Mouse (Mus musculus): Measurements from ENCODE around the gene Tshr. TPM values are rescaled to one million over a fixed set of nuclear protein-coding genes. Genes with fewer than 3 reads are reported as not detected.

The Tshr gene
- polyA plus RNA-seq, 1 experiment from 2014 or later = 0.98 TPM

GRCm38 (mm10) chr12:91588176-91588669 is 203.9 kb downstream of the Tshr start:
- Histone ChIP-seq H3K4me2 (ENCODE audit: low read length) (peak overlapping the region; percentile 68), H3K4me3 (ENCODE audit: low read depth, low read length) (peak overlapping the region; percentile 91), H3K36me3 (ENCODE audit: control insufficient read depth, insufficient read depth, low read length) (peaks cover 21% of the 10 kb centered on the region), H3K9me3 (replicated peaks; ENCODE audit: control insufficient read depth, low read length) (no peaks in the 10 kb centered on the region), H3K27me3 (replicated peaks; ENCODE audit: control insufficient read depth, insufficient read depth, low read length) (no peaks in the 10 kb centered on the region), H3K9ac (ENCODE audit: low read length) (peak overlapping the region; percentile 100), H3K27ac (ENCODE audit: low read depth, low read length) (peak overlapping the region; percentile 100), H3K4me1 (ENCODE audit: control insufficient read depth, insufficient read depth, low read length) (peaks cover 24% of the 10 kb centered on the region)
- ATAC-seq (peak; percentile 89), DNase-seq (ENCODE audit: low spot score) (peak; percentile 99)
- WGBS = under 1% methylated on average over 32 of the region's 32 CpGs

GRCm38 (mm10) chr12:91588670-91589541 is 204.5 kb downstream of the Tshr start:
- ATAC-seq (0 out of 2 replicates have a peak, but pooled peaks have one; percentile 0), DNase-seq (ENCODE audit: low spot score) (peak; percentile 71)
- Histone ChIP-seq H3K9me3 (replicated peaks; ENCODE audit: control insufficient read depth, low read length) (no peaks in the 10 kb centered on the region), H3K4me3 (ENCODE audit: low read depth, low read length) (peak overlapping the region; percentile 91), H3K4me1 (ENCODE audit: control insufficient read depth, insufficient read depth, low read length) (peaks cover 19% of the 10 kb centered on the region), H3K9ac (ENCODE audit: low read length) (peak overlapping the region; percentile 100), H3K27ac (ENCODE audit: low read depth, low read length) (peak overlapping the region; percentile 100), H3K36me3 (ENCODE audit: control insufficient read depth, insufficient read depth, low read length) (peaks cover 19% of the 10 kb centered on the region), H3K27me3 (replicated peaks; ENCODE audit: control insufficient read depth, insufficient read depth, low read length) (no peaks in the 10 kb centered on the region), H3K4me2 (ENCODE audit: low read length) (peak overlapping the region; percentile 68)
- 1% methylated on average over 64 of the region's 83 CpGs for WGBS

GRCm38 (mm10) chr12:91589542-91589846 is 205.1 kb downstream of the Tshr start:
- 0% methylated on average over 11 of the region's 11 CpGs for WGBS
- no peak for ATAC-seq

GRCm38 (mm10) chr12:91589847-91590690 is 205.7 kb downstream of the Tshr start, which contains the start of gene Gtf2a1:
Gtf2a1 (minus strand) TSS chr12:91590487.
- WGBS = under 1% methylated on average over 48 of the region's 99 CpGs
- H3K4me1 ChIP-seq (ENCODE audit: control insufficient read depth, insufficient read depth, low read length) = peaks cover 14% of the 10 kb centered on the region
- no peaks in the 10 kb centered on the region for H3K9me3 ChIP-seq (replicated peaks; ENCODE audit: control insufficient read depth, low read length)
- H3K4me2 ChIP-seq (ENCODE audit: low read length) = peak within 1 kb of the TSS; percentile 68
- H3K36me3 ChIP-seq (ENCODE audit: control insufficient read depth, insufficient read depth, low read length) = peaks cover 7% of the 10 kb centered on the region
- H3K4me3 ChIP-seq (ENCODE audit: low read depth, low read length) = peak within 1 kb of the TSS; percentile 91
- H3K27me3 ChIP-seq (replicated peaks; ENCODE audit: control insufficient read depth, insufficient read depth, low read length) = no peaks in the 10 kb centered on the region
- peak within 1 kb of the TSS; percentile 100 for H3K27ac ChIP-seq (ENCODE audit: low read depth, low read length)
- ATAC-seq (peak; percentile 86), DNase-seq (ENCODE audit: low spot score) (peak; percentile 98)
- H3K9ac ChIP-seq (ENCODE audit: low read length) = peak within 1 kb of the TSS; percentile 100

More at GRCm38 (mm10) chr12:91589542-91589846, 205.1 kb downstream of the Tshr start:
- Histone ChIP-seq H3K27me3 (replicated peaks; ENCODE audit: control insufficient read depth, insufficient read depth, low read length) (no peaks in the 10 kb centered on the region), H3K36me3 (ENCODE audit: control insufficient read depth, insufficient read depth, low read length) (peaks cover 13% of the 10 kb centered on the region), H3K4me1 (ENCODE audit: control insufficient read depth, insufficient read depth, low read length) (peaks cover 14% of the 10 kb centered on the region), H3K27ac (ENCODE audit: low read depth, low read length) (peak overlapping the region; percentile 100), H3K9me3 (replicated peaks; ENCODE audit: control insufficient read depth, low read length) (no peaks in the 10 kb centered on the region), H3K4me2 (ENCODE audit: low read length) (peak overlapping the region; percentile 68), H3K9ac (ENCODE audit: low read length) (peak overlapping the region; percentile 100), H3K4me3 (ENCODE audit: low read depth, low read length) (peak overlapping the region; percentile 91)
- DNase-seq (ENCODE audit: low spot score) = no peak

- Histone ChIP-seq H3K9ac (ENCODE audit: low read length) (peak overlapping the region; percentile 100), H3K36me3 (ENCODE audit: control insufficient read depth, insufficient read depth, low read length) (peaks cover 3% of the 10 kb centered on the region; the same call in 1 of the 2 replicates), H3K4me2 (ENCODE audit: low read length) (peak overlapping the region; percentile 62), H3K4me1 (ENCODE audit: control insufficient read depth, insufficient read depth, low read length) (peaks cover 14% of the 10 kb centered on the region), H3K27me3 (replicated peaks; ENCODE audit: control insufficient read depth, insufficient read depth, low read length) (no peaks in the 10 kb centered on the region), H3K27ac (ENCODE audit: low read depth, low read length) (peak overlapping the region; percentile 97), H3K9me3 (replicated peaks; ENCODE audit: control insufficient read depth, low read length) (no peaks in the 10 kb centered on the region), H3K4me3 (ENCODE audit: low read depth, low read length) (peak overlapping the region; percentile 91)
- DNase-seq (ENCODE audit: low spot score) (no peak), ATAC-seq (no peak)
- WGBS = 26% methylated on average over 6 of the region's 6 CpGs
Measured at GRCm38 (mm10) chr12:91590716-91591115, 206.4 kb downstream of the Tshr start.

- Histone ChIP-seq H3K9ac (ENCODE audit: low read length) (peak overlapping the region; percentile 100; the same call in 1 of the 2 replicates), H3K27ac (ENCODE audit: low read depth, low read length) (no peak overlapping the region), H3K4me3 (ENCODE audit: low read depth, low read length) (no peak overlapping the region), H3K36me3 (ENCODE audit: control insufficient read depth, insufficient read depth, low read length) (no peaks in the 10 kb centered on the region), H3K4me1 (ENCODE audit: control insufficient read depth, insufficient read depth, low read length) (peaks cover 14% of the 10 kb centered on the region), H3K4me2 (ENCODE audit: low read length) (peak overlapping the region; percentile 62), H3K27me3 (replicated peaks; ENCODE audit: control insufficient read depth, insufficient read depth, low read length) (no peaks in the 10 kb centered on the region), H3K9me3 (replicated peaks; ENCODE audit: control insufficient read depth, low read length) (no peaks in the 10 kb centered on the region)
- ATAC-seq = no peak
- WGBS = 67% methylated on average over 1 of the region's 1 CpGs
- no peak for DNase-seq (ENCODE audit: low spot score)
Measured at GRCm38 (mm10) chr12:91591191-91591590, 206.8 kb downstream of the Tshr start.

GRCm38 (mm10) chr12:91592128-91592527 is 207.8 kb downstream of the Tshr start:
- Histone ChIP-seq H3K9me3 (replicated peaks; ENCODE audit: control insufficient read depth, low read length) (no peaks in the 10 kb centered on the region), H3K36me3 (ENCODE audit: control insufficient read depth, insufficient read depth, low read length) (no peaks in the 10 kb centered on the region), H3K27me3 (replicated peaks; ENCODE audit: control insufficient read depth, insufficient read depth, low read length) (no peaks in the 10 kb centered on the region), H3K4me3 (ENCODE audit: low read depth, low read length) (no peak overlapping the region), H3K4me1 (ENCODE audit: control insufficient read depth, insufficient read depth, low read length) (peaks cover 10% of the 10 kb centered on the region), H3K4me2 (ENCODE audit: low read length) (no peak overlapping the region), H3K9ac (ENCODE audit: low read length) (no peak overlapping the region), H3K27ac (ENCODE audit: low read depth, low read length) (no peak overlapping the region)
- no peak for ATAC-seq
- DNase-seq (ENCODE audit: low spot score) = no peak
- 95% methylated on average over 3 of the region's 3 CpGs for WGBS
